Mouse (Mus musculus): Measurements from ENCODE around the gene Ldhc. TPM values are rescaled to one million over a fixed set of nuclear protein-coding genes. Genes with fewer than 3 reads are reported as not detected.

Ldhc gene
- polyA plus RNA-seq, 1 experiment from 2014 or later = not detected

DNA sequence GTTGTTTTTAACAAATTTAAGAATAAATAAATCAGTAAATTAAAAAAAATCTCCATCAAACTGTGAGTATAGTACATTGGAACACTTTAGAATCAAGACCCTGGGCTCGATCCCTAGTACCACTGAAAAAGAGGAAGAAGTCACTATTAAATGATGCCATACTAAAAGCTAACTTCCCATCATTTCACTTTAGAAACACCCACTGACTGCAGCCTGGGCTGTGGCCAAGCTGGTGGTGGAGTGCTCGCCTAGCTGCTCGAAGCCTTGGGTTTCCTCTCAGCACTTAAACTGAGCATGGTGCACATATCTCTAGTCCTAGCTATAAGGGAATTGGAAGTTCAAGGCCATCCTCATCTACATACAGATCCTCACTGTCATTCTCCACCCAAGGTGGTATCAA is 50.2 kb downstream of the Ldhc start:
- Histone ChIP-seq H3K9me3 (ENCODE audit: control insufficient read depth, low read depth, low read length) (no peaks in the 10 kb centered on the region), H3K27ac (ENCODE audit: low read length) (no peak overlapping the region), H3K4me2 (replicated peaks; ENCODE audit: low read depth, low read length) (no peak overlapping the region), H3K9ac (replicated peaks; ENCODE audit: low read depth, low read length) (no peak overlapping the region), H3K4me1 (ENCODE audit: control insufficient read depth, insufficient read depth, low read length) (no peaks in the 10 kb centered on the region), H3K4me3 (ENCODE audit: low read depth, low read length) (no peak overlapping the region), H3K36me3 (ENCODE audit: control insufficient read depth, insufficient read depth, low read length) (peaks cover 56% of the 10 kb centered on the region), H3K27me3 (ENCODE audit: control insufficient read depth, insufficient read depth, low read length) (no peaks in the 10 kb centered on the region)
- 94% methylated on average over 3 of the region's 3 CpGs for WGBS
- no peak for ATAC-seq (ENCODE audit: insufficient number of reproducible peaks, insufficient read depth, low FRiP score, low read depth)

DNA sequence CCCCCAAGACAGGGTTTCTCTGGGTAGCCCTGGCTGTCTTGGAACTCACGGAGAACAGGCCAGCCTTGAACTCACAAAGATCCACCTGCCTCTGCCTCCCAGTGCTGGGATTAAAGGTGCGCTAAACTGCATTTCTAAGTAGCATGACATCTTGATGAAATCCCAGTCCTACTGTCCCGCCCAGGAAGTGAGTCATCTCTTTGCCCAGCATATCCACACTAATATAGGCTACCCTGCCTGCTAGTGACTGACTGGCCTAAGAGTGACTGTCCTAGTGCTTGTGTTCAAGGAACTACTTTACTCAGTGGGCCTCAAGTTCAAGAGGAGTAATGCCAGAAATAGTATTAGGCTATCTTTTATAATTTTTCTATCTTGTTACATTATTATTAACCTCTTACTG is 55.4 kb downstream of the Ldhc start:
- Histone ChIP-seq H3K9ac (replicated peaks; ENCODE audit: low read depth, low read length) (no peak overlapping the region), H3K4me3 (ENCODE audit: low read depth, low read length) (no peak overlapping the region), H3K27me3 (ENCODE audit: control insufficient read depth, insufficient read depth, low read length) (no peaks in the 10 kb centered on the region), H3K27ac (ENCODE audit: low read length) (no peak overlapping the region), H3K36me3 (ENCODE audit: control insufficient read depth, insufficient read depth, low read length) (peaks cover 12% of the 10 kb centered on the region), H3K4me1 (ENCODE audit: control insufficient read depth, insufficient read depth, low read length) (peaks cover 12% of the 10 kb centered on the region), H3K4me2 (replicated peaks; ENCODE audit: low read depth, low read length) (no peak overlapping the region), H3K9me3 (ENCODE audit: control insufficient read depth, low read depth, low read length) (no peaks in the 10 kb centered on the region)
- ATAC-seq (ENCODE audit: insufficient number of reproducible peaks, insufficient read depth, low FRiP score, low read depth) = no peak
- WGBS = 90% methylated on average over 3 of the region's 3 CpGs

DNA sequence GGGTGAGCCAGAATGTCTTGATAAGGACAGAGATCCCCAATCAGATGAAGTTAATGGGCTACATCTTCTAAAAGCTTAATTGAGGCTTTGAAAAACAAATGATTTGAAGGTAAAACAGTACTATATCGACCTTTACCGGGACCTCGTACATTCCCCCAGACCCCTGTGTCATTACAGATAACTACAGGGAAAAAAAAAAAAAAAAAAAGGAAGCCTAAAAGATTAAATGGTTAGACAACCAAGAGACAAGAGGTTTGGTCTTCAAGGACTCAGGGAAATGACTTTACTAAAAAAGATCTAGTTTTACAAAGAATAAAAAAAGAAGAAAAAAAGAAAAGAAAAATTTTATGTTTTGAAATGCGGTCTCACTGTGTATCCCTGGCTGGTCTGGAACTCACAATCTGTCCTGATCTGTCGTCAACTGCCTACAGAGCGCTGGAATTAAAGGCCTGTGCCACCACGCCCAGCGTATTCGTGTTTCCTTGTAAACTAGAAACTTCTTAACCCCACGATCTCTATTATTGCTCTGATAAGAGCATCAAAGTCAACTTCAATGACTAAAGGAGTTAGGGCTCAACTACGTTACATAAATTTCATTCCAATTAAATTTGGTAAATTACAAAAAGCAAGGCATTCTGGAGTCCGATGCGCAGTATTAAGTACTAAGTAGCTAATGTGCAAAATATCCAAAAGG is 57.8 kb downstream of the Ldhc start:
- Histone ChIP-seq H3K4me1 (ENCODE audit: control insufficient read depth, insufficient read depth, low read length) (peaks cover 12% of the 10 kb centered on the region), H3K27me3 (ENCODE audit: control insufficient read depth, insufficient read depth, low read length) (no peaks in the 10 kb centered on the region), H3K27ac (ENCODE audit: low read length) (peak overlapping the region; percentile 83), H3K9ac (replicated peaks; ENCODE audit: low read depth, low read length) (peak overlapping the region; percentile 79), H3K4me2 (replicated peaks; ENCODE audit: low read depth, low read length) (peak overlapping the region; percentile 58), H3K4me3 (ENCODE audit: low read depth, low read length) (peak overlapping the region; percentile 57), H3K36me3 (ENCODE audit: control insufficient read depth, insufficient read depth, low read length) (no peaks in the 10 kb centered on the region), H3K9me3 (ENCODE audit: control insufficient read depth, low read depth, low read length) (no peaks in the 10 kb centered on the region)
- ATAC-seq (ENCODE audit: insufficient number of reproducible peaks, insufficient read depth, low FRiP score, low read depth) = no peak
- 13% methylated on average over 13 of the region's 13 CpGs for WGBS

DNA sequence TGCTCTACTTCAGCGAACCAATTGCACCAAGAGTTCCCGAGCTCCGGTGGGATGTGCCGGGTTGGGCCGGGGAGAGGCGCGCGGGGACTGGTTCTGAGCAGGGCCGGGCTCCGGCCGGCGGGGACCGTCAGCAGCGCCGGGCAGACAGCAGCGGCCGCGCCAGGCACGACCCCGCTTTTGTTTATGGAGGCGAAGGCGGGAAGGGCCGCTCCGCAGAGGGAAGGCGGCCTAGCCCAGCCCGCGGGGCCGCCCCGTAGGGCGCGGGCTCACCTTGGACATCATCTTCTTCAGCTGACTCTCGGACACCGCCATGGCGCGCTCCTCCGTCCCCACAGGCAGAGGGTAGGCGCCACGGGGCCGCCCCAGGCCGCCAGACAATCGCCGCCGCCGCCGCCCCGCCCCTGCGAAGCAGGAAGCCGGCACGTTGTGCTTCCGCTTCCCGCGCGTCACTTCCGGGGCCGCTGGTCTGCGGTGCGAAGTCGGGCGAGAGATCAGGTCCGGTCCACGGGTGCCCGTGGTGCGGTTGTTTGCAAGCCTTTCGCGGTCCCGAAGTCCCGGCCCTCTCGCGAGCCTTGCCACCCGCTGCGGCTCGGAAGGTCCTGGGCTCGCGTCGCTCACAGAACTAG is 58.7 kb downstream of the Ldhc start, which contains the start of gene Tsg101:
TSS of gene Tsg101 (minus strand) at position 419 of the 626 bp plus-strand sequence.
- Histone ChIP-seq H3K4me1 (ENCODE audit: control insufficient read depth, insufficient read depth, low read length) (peaks cover 12% of the 10 kb centered on the region), H3K4me3 (ENCODE audit: low read depth, low read length) (peak within 1 kb of the TSS; percentile 57), H3K4me2 (replicated peaks; ENCODE audit: low read depth, low read length) (peak within 1 kb of the TSS; percentile 67), H3K9ac (replicated peaks; ENCODE audit: low read depth, low read length) (peak within 1 kb of the TSS; percentile 79), H3K27me3 (ENCODE audit: control insufficient read depth, insufficient read depth, low read length) (no peaks in the 10 kb centered on the region), H3K27ac (ENCODE audit: low read length) (peak within 1 kb of the TSS; percentile 83), H3K36me3 (ENCODE audit: control insufficient read depth, insufficient read depth, low read length) (no peaks in the 10 kb centered on the region), H3K9me3 (ENCODE audit: control insufficient read depth, low read depth, low read length) (no peaks in the 10 kb centered on the region)
- under 1% methylated on average over 75 of the region's 75 CpGs for WGBS
- ATAC-seq (ENCODE audit: insufficient number of reproducible peaks, insufficient read depth, low FRiP score, low read depth) = peak; percentile 93

DNA sequence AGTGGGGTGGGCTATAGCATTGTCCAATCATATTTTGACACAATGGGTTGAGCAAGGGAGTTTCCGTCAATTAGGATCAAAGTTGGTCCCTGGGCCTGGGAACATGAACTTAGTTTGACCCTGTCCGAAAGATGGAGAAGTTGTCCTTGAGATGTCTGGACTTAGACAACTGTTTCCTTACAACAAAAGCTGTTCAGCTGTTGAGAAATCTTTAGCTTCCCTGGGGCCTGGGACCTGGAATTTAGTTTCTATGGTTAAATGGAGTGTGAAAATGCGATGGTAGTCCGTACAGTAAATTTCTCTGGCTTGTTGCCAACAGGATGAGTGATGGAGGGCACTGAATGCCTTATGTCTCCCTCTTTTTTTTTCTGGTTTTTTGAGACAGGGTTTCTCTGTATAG is 61.1 kb downstream of the Ldhc start:
- Histone ChIP-seq H3K9ac (replicated peaks; ENCODE audit: low read depth, low read length) (no peak overlapping the region), H3K4me1 (ENCODE audit: control insufficient read depth, insufficient read depth, low read length) (peaks cover 12% of the 10 kb centered on the region), H3K4me3 (ENCODE audit: low read depth, low read length) (no peak overlapping the region), H3K27ac (ENCODE audit: low read length) (no peak overlapping the region), H3K9me3 (ENCODE audit: control insufficient read depth, low read depth, low read length) (no peaks in the 10 kb centered on the region), H3K36me3 (ENCODE audit: control insufficient read depth, insufficient read depth, low read length) (no peaks in the 10 kb centered on the region), H3K4me2 (replicated peaks; ENCODE audit: low read depth, low read length) (no peak overlapping the region), H3K27me3 (ENCODE audit: control insufficient read depth, insufficient read depth, low read length) (no peaks in the 10 kb centered on the region)
- no peak for ATAC-seq (ENCODE audit: insufficient number of reproducible peaks, insufficient read depth, low FRiP score, low read depth)
- WGBS = 74% methylated on average over 4 of the region's 4 CpGs

Other genes with a start within 250 kb of the Ldhc start
- gene Sergef, start 221.4 kb upstream of the Ldhc start, polyA plus RNA-seq (2014; fragmentation: Nextera tagmentation; extraction: Ambion mirVana) = 17.6 and 18.4 TPM in 2 replicates
- gene Tph1, start 188.7 kb upstream of the Ldhc start, polyA plus RNA-seq (2014; fragmentation: Nextera tagmentation; extraction: Ambion mirVana) = 0.34 TPM in 1 of 2 replicates, not detected in the other
- gene Saal1, start 150.5 kb upstream of the Ldhc start, polyA plus RNA-seq (2014; fragmentation: Nextera tagmentation; extraction: Ambion mirVana) = 35.1 and 37.8 TPM in 2 replicates
- 0.77 TPM in 1 of 2 replicates, not detected in the other for gene Saa3, start 145.5 kb upstream of the Ldhc start, polyA plus RNA-seq (2014; fragmentation: Nextera tagmentation; extraction: Ambion mirVana)
- gene Saa4, start 128.6 kb upstream of the Ldhc start, polyA plus RNA-seq (2014; fragmentation: Nextera tagmentation; extraction: Ambion mirVana) = not detected in 2 replicates
- gene Saa1, start 118.2 kb upstream of the Ldhc start, polyA plus RNA-seq (2014; fragmentation: Nextera tagmentation; extraction: Ambion mirVana) = 0.59 and 1.2 TPM in 2 replicates
- not detected in 2 replicates for gene Saa2, start 109.4 kb upstream of the Ldhc start, polyA plus RNA-seq (2014; fragmentation: Nextera tagmentation; extraction: Ambion mirVana)
- 23.6 and 24.3 TPM in 2 replicates for gene Hps5, start 65.1 kb upstream of the Ldhc start, polyA plus RNA-seq (2014; fragmentation: Nextera tagmentation; extraction: Ambion mirVana)
- gene Gtf2h1, start 65.1 kb upstream of the Ldhc start, polyA plus RNA-seq (2014; fragmentation: Nextera tagmentation; extraction: Ambion mirVana) = 40.8 and 47.8 TPM in 2 replicates
- gene Ldha, start 19.7 kb upstream of the Ldhc start, polyA plus RNA-seq (2014; fragmentation: Nextera tagmentation; extraction: Ambion mirVana) = 1,645 and 1,742 TPM in 2 replicates
- gene Tsg101, start 58.8 kb downstream of the Ldhc start, polyA plus RNA-seq (2014; fragmentation: Nextera tagmentation; extraction: Ambion mirVana) = 169 and 179 TPM in 2 replicates
- gene Uevld, start 97.3 kb downstream of the Ldhc start, polyA plus RNA-seq (2014; fragmentation: Nextera tagmentation; extraction: Ambion mirVana) = 13.1 and 13.4 TPM in 2 replicates
- not detected in 2 replicates for gene Gm9999, start 122.4 kb downstream of the Ldhc start, polyA plus RNA-seq (2014; fragmentation: Nextera tagmentation; extraction: Ambion mirVana)
- gene Spty2d1, start 147.2 kb downstream of the Ldhc start, polyA plus RNA-seq (2014; fragmentation: Nextera tagmentation; extraction: Ambion mirVana) = 18.0 and 19.2 TPM in 2 replicates
- 24.3 and 25.6 TPM in 2 replicates for gene Tmem86a, start 189.4 kb downstream of the Ldhc start, polyA plus RNA-seq (2014; fragmentation: Nextera tagmentation; extraction: Ambion mirVana)

All from stomach, embryonic 14.5 days (tissue).